Mouse (Mus musculus): ENCODE data around the gene Brox.

Brox gene

DNA sequence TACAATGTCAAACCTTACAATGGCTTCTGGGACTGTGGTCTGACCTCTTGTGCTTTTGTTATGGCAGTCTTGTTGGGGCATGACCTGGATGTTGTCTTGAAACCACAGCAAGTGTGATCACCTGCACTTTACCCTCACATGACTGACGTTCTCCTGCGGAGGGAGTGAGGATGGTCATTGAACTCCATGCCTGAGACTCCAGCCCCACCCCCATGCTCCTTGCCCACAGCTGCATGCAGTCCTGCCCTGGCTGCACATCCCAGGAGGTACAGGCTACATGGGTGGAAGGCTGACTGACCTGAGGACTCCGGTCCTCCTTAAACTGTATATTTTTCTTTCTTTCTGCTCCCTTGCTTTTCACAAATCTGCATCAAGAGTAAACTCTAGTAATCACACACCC, 22.7 kb downstream of the Brox start:
- in situ Hi-C loops (cut with MboI, MseI): loop anchor here in 1 of 2 experiments (5.0 kb wide), 1 partner anchor 48 kb away; no protein-coding TSS in a partner anchor

DNA sequence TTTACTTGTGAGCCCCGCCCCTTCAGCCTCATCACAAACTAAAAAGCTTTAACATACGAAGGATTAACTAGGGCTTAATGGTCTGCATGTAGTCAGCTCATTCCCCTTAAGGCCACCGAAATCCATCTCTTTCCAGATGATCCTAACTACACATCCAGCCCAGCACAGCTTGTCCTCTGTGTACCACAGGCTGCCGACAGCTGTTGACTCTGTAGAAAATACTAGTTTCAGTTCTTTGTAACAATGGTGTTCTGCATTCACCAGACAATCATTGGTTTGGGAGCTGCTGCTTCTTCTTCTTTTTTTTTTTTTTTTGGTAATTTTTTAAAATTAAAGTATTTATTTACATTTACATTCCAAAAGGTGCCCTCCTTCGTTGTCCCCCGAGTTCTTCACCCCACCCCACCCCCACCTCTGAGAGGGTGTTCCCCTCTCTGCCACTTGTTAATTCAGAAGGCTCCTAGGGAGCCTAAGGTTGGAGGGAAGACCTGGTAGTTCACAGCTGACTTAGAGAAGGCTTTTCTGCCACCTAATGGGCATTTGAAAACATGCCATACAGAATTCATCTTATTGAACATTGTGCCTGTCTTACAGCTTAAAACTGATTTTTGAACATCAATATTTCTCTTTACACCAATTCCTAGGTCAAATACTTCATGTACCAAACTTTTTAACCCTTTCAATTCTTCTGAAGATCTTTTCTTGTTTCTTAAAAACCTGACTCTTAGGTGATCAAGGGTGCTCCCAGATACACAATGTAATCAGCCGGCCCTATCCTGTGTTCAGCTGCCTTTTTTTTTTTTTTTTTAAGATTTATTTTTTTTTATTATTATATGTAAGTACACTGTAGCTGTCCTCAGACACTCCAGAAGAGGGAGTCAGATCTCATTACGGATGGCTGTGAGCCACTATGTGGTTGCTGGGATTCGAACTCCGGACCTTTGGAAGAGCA, 23.9 kb downstream of the Brox start:
- in situ Hi-C loops (cut with MboI, MseI): loop anchor here in 1 of 2 experiments (5.0 kb wide), 1 partner anchor 49 kb away; no protein-coding TSS in a partner anchor

DNA sequence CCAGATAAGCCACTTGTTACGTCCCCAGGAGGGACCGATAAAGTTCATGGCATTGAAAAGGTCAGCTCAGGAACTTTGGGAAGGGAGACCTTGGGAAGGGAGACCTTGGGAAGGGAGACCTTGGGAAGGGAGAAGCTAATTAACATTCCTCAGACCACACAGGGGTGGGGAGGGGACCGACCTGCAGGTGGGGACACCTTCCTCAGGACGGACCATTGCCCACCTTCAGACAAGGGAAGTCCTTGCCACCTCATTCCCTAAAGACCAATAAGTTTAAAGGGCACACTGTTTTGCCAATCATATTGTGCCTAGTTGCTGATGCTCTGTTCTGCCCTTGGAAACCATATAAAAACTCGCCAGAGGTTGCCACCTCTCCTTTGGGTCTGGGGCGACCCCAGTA, 29.4 kb downstream of the Brox start:
- in situ Hi-C loops (cut with MboI, MseI): no loop called here

DNA sequence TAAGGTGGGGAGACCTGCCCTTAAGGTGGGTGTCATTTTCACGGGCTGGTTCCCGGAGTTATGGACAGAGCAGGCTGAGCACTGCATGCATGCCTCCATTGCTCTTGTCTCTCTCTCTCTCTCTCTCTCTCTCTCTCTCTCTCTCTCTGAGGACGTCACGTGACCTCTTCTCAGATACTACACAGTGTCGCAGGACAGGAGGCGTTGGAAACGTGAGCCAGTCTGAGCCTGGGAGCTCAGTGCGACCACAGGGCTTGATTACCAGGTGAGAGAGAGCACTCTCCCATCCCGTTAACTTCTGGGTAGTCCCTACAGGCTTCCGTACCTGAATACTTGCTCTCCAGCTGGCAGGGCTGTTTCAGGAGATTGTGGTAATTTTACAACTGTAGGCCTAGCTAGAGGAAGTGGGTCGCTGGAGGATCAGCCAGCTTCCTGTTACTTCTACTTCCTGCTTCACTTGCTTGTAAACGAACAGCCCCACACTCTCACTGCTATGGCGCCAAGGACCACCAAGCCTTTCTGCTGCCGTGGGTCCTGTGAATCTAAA, 31.1 kb downstream of the Brox start:
- in situ Hi-C loops (cut with MboI, MseI): no loop called here

DNA sequence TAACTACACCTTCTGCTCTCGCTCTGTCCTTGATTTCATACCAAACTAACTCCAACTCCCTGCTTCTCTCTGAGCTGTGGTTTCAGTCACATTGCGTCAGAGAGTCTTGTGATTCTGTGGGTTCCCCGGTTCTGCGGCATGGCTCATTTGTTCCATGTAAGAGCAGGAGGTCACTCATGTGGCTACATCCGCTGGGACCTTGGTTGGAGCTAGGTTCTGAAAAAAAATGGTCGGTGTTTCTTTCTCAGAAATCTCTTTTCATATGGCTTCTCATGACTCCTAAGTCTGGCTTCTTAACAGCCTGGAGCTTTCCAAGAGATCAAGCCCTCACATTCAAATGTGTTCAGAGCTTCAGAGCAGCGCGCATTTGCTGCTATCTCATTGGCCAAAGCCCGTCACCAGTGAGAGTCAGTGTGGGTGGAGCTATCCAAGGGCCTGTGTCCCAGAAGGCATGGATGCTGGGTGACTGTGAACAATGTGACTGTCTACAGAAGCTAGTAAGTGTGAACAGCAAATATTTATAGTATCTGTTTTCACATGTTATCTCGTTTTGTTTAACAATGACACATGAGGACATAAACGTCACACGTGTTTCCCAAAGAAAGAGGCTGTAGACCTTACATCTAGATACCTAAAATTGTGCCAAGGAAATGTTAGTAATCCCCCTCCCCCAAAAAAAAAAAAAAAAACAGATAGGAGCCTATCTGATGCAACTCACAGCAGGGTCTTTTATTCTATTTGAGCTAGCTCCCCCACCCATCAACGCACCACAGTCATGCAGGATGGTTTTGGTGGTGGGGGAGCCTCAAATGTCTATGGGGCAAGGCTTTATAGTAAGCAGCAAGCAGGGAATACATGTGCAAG, 32.7 kb downstream of the Brox start:
- in situ Hi-C loops (cut with MboI, MseI): no loop called here

DNA sequence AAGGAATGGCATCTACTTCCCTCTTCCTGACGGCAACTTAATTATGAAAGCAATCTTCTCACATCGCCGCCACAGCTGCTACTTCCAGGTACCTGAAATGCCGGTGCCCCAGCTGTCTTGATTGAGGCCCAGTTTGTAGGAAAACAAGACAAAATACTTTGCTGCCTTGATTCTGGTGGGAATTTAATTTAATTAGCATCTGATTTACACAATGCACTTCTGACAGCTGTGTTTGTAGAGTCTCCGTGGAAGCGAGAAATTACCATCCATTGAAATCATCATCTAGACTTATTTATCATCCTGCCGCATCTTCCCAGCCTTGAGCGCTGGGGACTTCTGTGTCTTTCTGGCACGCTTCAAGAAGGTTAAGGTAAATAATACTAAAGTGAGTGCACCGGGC, 44.5 kb downstream of the Brox start:
- in situ Hi-C loops (cut with MboI, MseI): loop anchor here in 1 of 2 experiments (5.0 kb wide), 1 partner anchor 775 kb away; no protein-coding TSS in a partner anchor

DNA sequence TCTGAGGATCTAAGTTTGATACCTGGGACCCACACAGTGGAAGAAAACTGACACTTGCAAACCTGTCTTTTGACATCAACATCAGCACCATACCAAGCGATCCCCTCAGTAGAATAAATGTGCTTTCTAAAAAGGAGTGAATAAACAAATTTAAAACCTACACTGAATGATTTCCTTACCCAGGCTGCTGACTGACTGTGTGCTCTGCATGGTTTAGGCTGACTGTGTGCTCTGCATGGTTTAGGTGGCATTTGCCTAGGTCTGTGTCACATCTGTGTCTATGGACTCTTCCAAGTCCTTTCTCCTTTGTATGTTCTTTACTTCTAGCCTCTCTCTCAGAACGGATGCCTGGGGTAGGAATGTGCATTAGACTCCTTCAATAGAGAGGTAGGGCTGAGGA, 45.3 kb downstream of the Brox start:
- in situ Hi-C loops (cut with MboI, MseI): loop anchor here in 1 of 2 experiments (5.0 kb wide), 1 partner anchor 775 kb away; no protein-coding TSS in a partner anchor

DNA sequence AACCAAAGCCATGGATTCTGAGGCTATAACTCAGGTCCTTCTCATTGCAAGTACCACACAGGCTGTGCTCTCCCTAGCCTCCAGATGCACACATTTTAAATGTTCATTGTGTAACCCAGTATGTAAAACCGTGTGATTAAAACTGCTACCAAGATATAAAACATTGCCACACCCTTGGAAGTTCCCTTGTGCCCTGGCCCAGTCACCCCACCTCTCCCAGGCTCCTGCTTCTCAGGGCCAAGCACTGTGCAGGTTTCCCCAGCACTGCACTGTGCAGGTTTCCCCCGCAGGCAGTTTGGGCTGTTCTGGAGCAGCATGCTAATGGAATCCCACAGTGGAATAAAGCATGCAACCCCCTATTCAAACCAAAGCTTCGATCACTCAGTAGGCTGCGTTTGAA, 46.5 kb downstream of the Brox start:
- in situ Hi-C loops (cut with MboI, MseI): loop anchor here in 1 of 2 experiments (5.0 kb wide), 1 partner anchor 773 kb away; no protein-coding TSS in a partner anchor

DNA sequence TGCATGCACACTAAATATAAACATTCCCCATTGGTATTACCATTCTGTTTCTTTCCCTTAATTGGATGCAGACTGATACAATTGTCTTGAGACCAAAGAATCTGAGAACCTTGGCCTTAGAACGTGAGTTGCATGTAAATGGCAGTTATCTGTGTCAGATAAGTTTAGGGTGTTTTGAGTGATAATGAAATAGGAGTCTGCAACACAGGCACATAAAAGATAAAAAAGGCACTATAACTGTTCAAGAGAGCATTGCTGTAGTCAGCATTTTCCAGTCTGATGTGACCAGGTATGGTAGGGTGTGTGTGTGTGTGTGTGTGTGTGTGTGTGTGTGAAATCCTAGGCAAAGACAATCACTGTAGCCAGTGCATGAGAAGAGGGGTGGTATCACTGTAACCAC, 48.9 kb downstream of the Brox start:
- in situ Hi-C loops (cut with MboI, MseI): no loop called here

DNA sequence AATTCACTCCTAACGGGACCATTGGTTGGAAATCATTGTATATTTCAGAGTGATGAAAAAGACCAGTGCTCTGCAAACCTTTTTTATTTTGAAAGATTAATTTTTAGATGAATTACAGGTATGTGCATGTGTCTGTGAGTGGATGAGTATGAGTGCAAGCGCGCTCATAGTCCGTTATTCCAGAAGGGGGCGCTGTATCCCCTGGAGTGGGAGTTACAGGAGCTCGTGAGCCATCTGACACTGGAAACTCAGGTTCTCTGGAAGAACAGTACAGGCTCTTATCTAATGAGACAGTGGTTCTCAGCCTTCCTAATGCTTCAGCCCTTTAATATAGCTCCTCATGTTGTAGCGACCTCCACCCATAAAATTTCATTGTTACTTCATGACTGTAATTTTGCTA, 53.8 kb downstream of the Brox start:
- in situ Hi-C loops (cut with MboI, MseI): no loop called here

DNA sequence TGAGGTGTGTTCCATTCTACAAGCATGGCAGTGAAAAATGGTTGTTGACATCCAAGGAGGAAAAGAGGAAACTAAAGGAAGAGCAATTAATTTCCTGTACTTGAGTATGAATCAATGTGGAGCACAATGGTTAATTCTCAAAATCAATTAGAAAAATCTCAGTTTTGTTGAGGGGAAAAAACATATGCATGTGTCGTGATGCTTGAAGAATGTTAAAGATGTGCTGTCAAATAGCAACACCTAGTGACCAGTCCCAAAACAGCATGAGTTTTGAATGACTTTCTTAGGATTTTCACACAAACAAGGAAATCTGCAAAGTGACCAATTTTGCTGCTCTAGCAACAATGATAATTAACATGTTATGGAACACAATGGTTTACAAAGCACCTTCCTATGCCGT, 59.2 kb downstream of the Brox start:
- in situ Hi-C loops (cut with MboI, MseI): no loop called here

DNA sequence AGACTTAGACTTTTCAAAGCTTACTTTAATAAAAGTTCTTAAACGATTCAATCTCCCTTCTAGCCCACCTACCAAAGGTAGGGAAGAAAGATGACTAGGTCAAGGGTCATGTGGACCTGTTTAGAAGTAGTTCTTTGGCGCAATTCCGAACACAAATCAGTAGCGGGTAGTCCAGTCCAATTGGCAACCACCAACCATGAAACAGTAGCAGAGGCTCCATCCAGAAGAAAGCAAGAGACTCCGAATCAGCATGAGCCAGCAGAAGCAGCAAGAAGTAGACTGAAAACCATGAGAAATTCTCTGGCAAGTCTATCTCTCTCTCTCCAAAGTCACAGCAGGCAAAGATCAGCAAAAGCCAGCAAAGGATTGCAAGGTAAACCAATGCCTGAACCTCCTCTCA, 60.6 kb downstream of the Brox start:
- in situ Hi-C loops (cut with MboI, MseI): no loop called here

DNA sequence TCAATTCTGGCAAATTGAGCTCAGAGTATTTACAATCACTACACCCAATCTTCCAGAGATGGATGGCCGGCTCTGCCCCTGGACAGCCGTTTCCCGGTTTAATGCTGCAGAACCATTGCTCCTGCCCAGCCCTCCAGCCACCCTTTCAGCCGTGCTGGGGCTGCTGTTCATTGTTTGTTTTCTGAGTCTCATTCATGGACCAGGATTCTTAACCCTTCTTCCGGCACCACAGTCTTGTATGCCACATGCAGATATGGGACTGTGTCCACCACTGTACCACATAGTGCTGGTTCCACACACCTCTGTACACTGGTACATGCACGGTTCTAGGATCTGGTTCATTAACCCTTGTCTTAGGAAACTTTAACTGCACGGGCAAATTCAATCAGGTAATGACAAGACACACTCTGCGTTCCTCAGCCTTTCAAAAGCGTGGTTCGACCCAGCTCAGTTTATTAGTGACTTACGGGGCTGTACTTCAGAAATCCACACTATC, 63.3 kb downstream of the Brox start:
- in situ Hi-C loops (cut with MboI, MseI): no loop called here

DNA sequence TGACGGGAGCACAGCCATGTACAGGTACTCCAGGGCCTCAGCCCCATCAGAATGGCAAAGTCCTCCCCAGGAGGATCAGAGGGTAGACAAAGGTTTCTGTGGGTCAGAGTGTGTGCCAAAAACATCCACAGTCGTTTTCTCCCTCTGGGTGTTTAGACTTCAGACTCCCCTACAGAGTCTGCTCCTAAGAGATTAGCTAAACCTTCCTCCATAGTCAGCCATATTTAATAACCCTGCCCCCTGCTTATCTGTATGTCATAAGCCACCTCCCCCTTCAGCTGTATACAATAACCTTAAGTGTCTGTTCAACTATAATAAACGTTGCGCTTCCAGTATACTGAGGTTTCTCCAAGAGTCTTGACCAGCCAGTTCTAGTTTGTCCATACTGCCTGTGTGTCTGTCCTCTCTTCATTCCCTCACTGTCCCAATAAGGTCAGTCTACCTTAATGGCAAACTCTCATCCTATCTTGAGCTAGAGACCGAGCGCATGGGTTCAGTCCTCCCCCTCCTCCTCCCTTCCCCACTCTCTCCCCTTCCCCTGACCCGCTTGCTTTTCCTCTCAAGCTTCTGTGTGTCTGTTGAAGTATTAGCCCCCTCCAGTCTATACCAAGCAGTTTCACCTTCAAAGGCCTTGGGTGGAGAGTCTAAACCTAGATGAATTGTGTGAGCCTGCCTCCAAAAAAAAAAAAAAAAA, 63.9 kb downstream of the Brox start:
- in situ Hi-C loops (cut with MboI, MseI): no loop called here

DNA sequence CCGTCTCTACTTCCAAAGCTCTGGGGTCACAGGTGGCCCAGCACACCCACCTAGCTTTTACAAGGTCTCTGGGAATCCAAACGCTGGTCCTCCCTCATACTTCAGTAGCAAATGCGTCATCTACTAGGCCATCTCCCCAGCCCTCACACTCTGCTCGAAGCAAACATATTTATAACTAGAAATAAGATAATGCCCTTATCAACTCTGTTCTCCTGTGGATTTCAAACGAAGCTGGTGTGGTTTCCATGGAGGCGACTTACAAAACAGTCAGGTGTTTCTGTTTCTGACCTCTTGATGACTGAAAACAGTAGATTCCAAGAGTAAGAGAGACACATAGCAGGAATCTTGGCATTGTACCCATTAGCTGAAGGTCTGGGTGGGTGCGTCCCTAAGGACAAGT, 69.6 kb downstream of the Brox start:
- in situ Hi-C loops (cut with MboI, MseI): loop anchor here in 1 of 2 experiments (10.0 kb wide), 1 partner anchor 1393 kb away; no protein-coding TSS in a partner anchor
